Mouse (Mus musculus) stomach, embryonic 16.5 days (tissue): ENCODE data around the gene Ajuba. TPM values are rescaled to one million over a fixed set of nuclear protein-coding genes. Genes with fewer than 3 reads are reported as not detected.

Experiments
- ATAC-seq: fragments of 200-750 bp; cut with Nextera tagmentation; 2 replicates; pipeline ENCODE4 v1.8.0; 2017; ENCODE audit warnings: moderate number of reproducible peaks, moderate TSS enrichment; ENCODE audit not compliant: insufficient read depth, low FRiP score
- H3K27ac ChIP-seq: fragments of 300-500 bp; sonication (generic); 2 replicates; pipeline ENCODE4 v1.5.1; 2014; ENCODE audit warnings: low read length
- H3K27me3 ChIP-seq: fragments of 300-500 bp; sonication (generic); 2 replicates; pipeline ENCODE4 v1.6.1; 2014; ENCODE audit warnings: low read length, control low read depth, mixed read lengths; ENCODE audit not compliant: control insufficient read depth, insufficient read depth
- H3K36me3 ChIP-seq: fragments of 300-500 bp; sonication (generic); 2 replicates; pipeline ENCODE4 v1.6.1; 2014; ENCODE audit warnings: low read length; ENCODE audit not compliant: control insufficient read depth, insufficient read depth
- H3K4me1 ChIP-seq: fragments of 300-500 bp; sonication (generic); 2 replicates; pipeline ENCODE4 v1.6.1; 2014; ENCODE audit warnings: low read length, control low read depth, mixed read lengths; ENCODE audit not compliant: control insufficient read depth, insufficient read depth
- H3K4me2 ChIP-seq: fragments of 300-500 bp; sonication (generic); 2 replicates; pipeline ENCODE4 v1.6.1; 2014; ENCODE audit warnings: low read depth, low read length, mixed read lengths
- H3K4me3 ChIP-seq: fragments of 300-500 bp; sonication (generic); replicated peaks from 2 replicates; pipeline ENCODE4 v1.5.1; 2014; ENCODE audit warnings: mild to moderate bottlenecking, low read length
- H3K9ac ChIP-seq: fragments of 300-500 bp; sonication (generic); 2 replicates; pipeline ENCODE4 v1.6.1; 2014; ENCODE audit warnings: low read length
- H3K9me3 ChIP-seq: fragments of 300-500 bp; sonication (generic); replicated peaks from 2 replicates; pipeline ENCODE4 v1.6.1; 2016; ENCODE audit warnings: low read length, control low read depth; ENCODE audit not compliant: control insufficient read depth
- WGBS: fragments of 180-500 bp; shearing (Covaris S2); extraction: QIAGEN DNeasy Blood & Tissue Kit; methylation state at CpG from one replicate; pipeline ENCODE4 v1.1.7; 2014; 5-methylcytosine and 5-hydroxymethylcytosine counted together
- polyA plus RNA-seq: library from polyadenylated mRNA; unstranded; fragments of >200 nt; fragmentation: Nextera tagmentation; extraction: Ambion mirVana; gene quantifications from 2 replicates; pipeline ENCODE4 v1.2.1, GENCODE M21; 2015

Gene Ajuba
- polyA plus RNA-seq, 1 experiment from 2014 or later = 19.5 TPM

DNA sequence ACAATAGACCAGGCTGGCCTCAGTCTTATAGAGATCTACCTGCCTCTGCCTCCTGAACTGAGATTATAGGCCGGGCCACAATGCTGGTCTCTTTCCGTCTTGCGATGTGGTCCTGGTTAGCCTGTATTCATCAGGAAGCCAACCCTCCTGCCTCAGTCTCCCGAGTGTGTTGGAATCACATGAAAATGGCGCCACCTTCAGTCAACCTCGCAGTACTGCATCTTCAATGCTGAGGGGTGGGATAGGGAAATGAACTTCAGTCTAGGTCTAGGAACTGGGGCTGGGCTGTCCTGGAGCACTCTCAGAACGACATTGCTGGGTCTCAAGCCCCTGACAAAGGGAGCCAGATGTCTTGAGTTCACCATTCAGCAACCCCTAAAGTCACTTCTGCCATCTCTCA is 19.7 kb upstream of the Ajuba start:
- Histone ChIP-seq H3K27me3 (no peaks in the 10 kb centered on the region), H3K9ac (no peak overlapping the region), H3K9me3 (0 out of 2 replicates have a peak, but pooled peaks cover 4% of the 10 kb centered on the region), H3K4me1 (no peaks in the 10 kb centered on the region), H3K36me3 (no peaks in the 10 kb centered on the region; the same call in 1 of the 2 replicates), H3K27ac (no peak overlapping the region), H3K4me2 (no peak overlapping the region), H3K4me3 (no peak overlapping the region)
- ATAC-seq = no peak
- 75% methylated on average over 7 of the region's 7 CpGs for WGBS

GRCm38 (mm10) chr14:54594631-54595414 is 17.5 kb upstream of the Ajuba start:
- no peak for ATAC-seq
- Histone ChIP-seq H3K9me3 (0 out of 2 replicates have a peak, but pooled peaks cover 4% of the 10 kb centered on the region), H3K36me3 (no peaks in the 10 kb centered on the region; the same call in 1 of the 2 replicates), H3K4me2 (no peak overlapping the region), H3K4me1 (no peaks in the 10 kb centered on the region), H3K27ac (no peak overlapping the region), H3K9ac (no peak overlapping the region), H3K27me3 (no peaks in the 10 kb centered on the region), H3K4me3 (no peak overlapping the region)
- WGBS = 69% methylated on average over 28 of the region's 28 CpGs

GRCm38 (mm10) chr14:54594055-54594454 is 16.7 kb upstream of the Ajuba start:
- H3K4me3 ChIP-seq = no peak overlapping the region
- no peaks in the 10 kb centered on the region for H3K4me1 ChIP-seq
- H3K27me3 ChIP-seq = no peaks in the 10 kb centered on the region
- no peak overlapping the region for H3K27ac ChIP-seq
- H3K9me3 ChIP-seq = 0 out of 2 replicates have a peak, but pooled peaks cover 4% of the 10 kb centered on the region
- no peak overlapping the region for H3K4me2 ChIP-seq
- no peaks in the 10 kb centered on the region; the same call in 1 of the 2 replicates for H3K36me3 ChIP-seq
- ATAC-seq = no peak
- WGBS = 90% methylated on average over 3 of the region's 3 CpGs
- H3K9ac ChIP-seq = no peak overlapping the region

DNA sequence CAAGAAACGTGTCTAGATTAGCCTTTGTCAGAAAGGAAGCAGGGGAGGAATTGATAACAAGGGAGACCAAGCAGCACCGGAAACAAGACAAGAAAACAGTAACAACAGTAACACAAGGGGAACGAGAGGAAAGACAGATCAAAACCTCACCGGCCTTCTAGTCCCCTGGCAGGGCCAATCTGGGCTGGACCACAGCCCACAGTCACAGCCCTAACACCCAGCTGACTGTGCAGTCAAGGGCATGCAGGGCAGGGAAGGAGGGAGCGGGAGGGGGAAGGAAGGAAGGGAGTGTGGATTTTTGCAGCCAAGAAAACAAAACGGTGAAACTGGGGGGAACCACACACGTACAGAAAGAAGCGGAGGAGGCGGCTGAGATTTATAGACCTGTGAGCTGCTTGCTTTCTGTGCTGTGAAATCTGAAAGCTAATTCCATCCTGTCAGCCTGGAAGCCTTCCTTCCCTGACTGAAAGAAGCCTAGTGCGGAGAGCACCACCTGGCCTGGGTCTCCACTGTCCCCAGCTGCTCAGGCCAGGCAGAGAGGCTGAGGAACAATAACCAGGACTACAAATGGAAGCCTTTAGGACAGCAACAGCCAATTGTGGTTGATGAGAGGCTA is 15.1 kb upstream of the Ajuba start:
- 0 out of 2 replicates have a peak, but pooled peaks cover 4% of the 10 kb centered on the region for H3K9me3 ChIP-seq
- no peak overlapping the region for H3K9ac ChIP-seq
- no peak overlapping the region for H3K4me2 ChIP-seq
- no peak; the same call in 1 of the 2 replicates for ATAC-seq
- no peaks in the 10 kb centered on the region; the same call in 1 of the 2 replicates for H3K36me3 ChIP-seq
- H3K4me3 ChIP-seq = no peak overlapping the region
- 0 out of 2 replicates have a peak overlapping the region, but pooled peaks have one; percentile 29 for H3K27ac ChIP-seq
- no peaks in the 10 kb centered on the region for H3K27me3 ChIP-seq
- H3K4me1 ChIP-seq = no peaks in the 10 kb centered on the region
- 53% methylated on average over 10 of the region's 10 CpGs for WGBS

GRCm38 (mm10) chr14:54591056-54591455 is 13.7 kb upstream of the Ajuba start:
- Histone ChIP-seq H3K4me1 (no peaks in the 10 kb centered on the region), H3K27ac (no peak overlapping the region), H3K4me3 (no peak overlapping the region), H3K9me3 (0 out of 2 replicates have a peak, but pooled peaks cover 4% of the 10 kb centered on the region), H3K9ac (no peak overlapping the region), H3K27me3 (no peaks in the 10 kb centered on the region), H3K4me2 (no peak overlapping the region), H3K36me3 (no peaks in the 10 kb centered on the region; the same call in 1 of the 2 replicates)
- no peak for ATAC-seq
- WGBS = 92% methylated on average over 16 of the region's 16 CpGs

DNA sequence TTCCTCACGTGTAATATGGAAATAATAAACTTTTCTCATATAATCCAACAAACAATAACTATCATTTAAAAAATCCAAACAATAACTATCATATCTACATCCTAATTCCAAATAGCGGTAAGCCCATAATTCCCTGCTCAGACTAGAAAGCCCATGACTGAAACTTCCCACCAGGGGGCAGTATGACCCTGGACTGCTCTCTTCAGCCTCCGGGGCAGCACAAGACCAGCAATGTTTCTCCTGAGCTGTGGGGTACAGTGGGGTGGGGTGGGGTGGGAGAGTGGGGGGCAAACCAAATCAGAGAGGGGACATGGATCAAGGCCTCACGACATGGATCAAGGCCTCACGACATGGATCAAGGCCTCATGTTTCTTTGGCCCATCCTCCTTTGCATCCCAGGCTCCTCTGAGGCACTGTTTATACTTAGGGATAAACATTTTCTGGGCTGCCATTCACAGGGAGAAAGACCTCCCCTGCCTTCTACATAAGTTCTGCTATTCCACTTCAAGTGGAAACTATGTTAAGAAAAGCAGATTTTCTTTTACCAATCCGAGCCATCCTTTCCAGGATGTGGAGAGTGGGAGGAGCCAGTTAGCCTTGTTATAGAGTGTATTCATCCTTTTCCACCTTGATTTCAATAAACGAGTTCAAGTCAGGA is 6.5 kb upstream of the Ajuba start:
- peak overlapping the region; percentile 22 for H3K4me2 ChIP-seq
- 32% methylated on average over 7 of the region's 7 CpGs for WGBS
- ATAC-seq = peak; percentile 77
- H3K9me3 ChIP-seq = no peaks in the 10 kb centered on the region
- no peaks in the 10 kb centered on the region for H3K4me1 ChIP-seq
- H3K9ac ChIP-seq = peak overlapping the region; percentile 31; the same call in 1 of the 2 replicates
- no peak overlapping the region for H3K4me3 ChIP-seq
- H3K36me3 ChIP-seq = no peaks in the 10 kb centered on the region
- H3K27me3 ChIP-seq = no peaks in the 10 kb centered on the region
- H3K27ac ChIP-seq = peak overlapping the region; percentile 69; the same call in 1 of the 2 replicates

DNA sequence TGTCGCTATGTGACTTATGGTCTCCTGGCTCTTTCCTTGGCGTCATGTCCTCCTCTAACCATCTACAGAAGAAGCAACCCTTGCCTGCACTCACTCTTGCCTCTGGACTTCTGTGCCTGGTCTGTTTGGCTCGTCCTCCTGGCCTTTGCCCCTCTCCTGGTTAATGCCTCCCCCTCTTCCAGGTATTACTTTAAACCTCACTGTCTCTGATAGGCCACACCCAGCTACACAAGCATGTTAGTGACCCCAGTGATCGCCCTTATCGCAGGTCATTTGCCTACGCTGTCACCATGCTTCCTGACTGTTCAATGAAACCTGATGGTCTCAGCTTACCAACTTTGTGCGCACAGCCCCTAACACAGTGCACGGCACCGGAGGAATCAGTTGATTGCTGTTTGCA is 5.2 kb upstream of the Ajuba start:
- no peak overlapping the region for H3K4me3 ChIP-seq
- H3K4me1 ChIP-seq = peaks cover 4% of the 10 kb centered on the region; the same call in 1 of the 2 replicates
- no peaks in the 10 kb centered on the region for H3K9me3 ChIP-seq
- no peak overlapping the region for H3K9ac ChIP-seq
- H3K27ac ChIP-seq = no peak overlapping the region
- H3K4me2 ChIP-seq = no peak overlapping the region
- H3K36me3 ChIP-seq = no peaks in the 10 kb centered on the region
- 79% methylated on average over 9 of the region's 9 CpGs for WGBS
- no peak for ATAC-seq
- H3K27me3 ChIP-seq = no peaks in the 10 kb centered on the region

GRCm38 (mm10) chr14:54579638-54580037 is 2.3 kb upstream of the Ajuba start:
- Histone ChIP-seq H3K4me1 (peaks cover 11% of the 10 kb centered on the region), H3K27ac (no peak overlapping the region), H3K4me2 (no peak overlapping the region), H3K9me3 (no peaks in the 10 kb centered on the region), H3K9ac (no peak overlapping the region), H3K4me3 (no peak overlapping the region), H3K36me3 (no peaks in the 10 kb centered on the region), H3K27me3 (no peaks in the 10 kb centered on the region)
- no peak for ATAC-seq
- WGBS = 71% methylated on average over 7 of the region's 7 CpGs

DNA sequence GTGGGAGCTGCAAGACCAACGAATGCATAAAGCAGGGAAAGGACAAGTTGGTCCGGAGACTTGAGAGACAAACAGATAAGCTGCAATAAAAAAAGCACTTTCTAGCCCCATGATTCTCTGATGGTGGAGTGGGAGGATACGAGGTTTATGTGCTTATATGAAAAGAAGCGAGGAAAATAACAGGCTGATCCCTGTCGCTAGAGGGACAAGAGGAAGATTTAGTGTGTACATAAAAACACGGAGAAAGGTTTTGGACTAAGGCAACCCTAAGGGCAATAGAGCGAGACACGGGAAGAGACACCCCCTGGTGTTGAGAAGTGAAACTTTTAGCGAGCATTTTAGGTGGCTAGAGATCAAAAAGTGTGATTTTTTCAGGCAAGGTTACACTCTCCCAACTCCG is 705 bp upstream of the Ajuba start:
- WGBS = under 1% methylated on average over 10 of the region's 10 CpGs
- Histone ChIP-seq H3K4me1 (peaks cover 27% of the 10 kb centered on the region), H3K4me3 (peak overlapping the region; percentile 88), H3K9ac (peak overlapping the region; percentile 90), H3K27me3 (no peaks in the 10 kb centered on the region), H3K9me3 (no peaks in the 10 kb centered on the region), H3K36me3 (no peaks in the 10 kb centered on the region), H3K27ac (peak overlapping the region; percentile 86), H3K4me2 (peak overlapping the region; percentile 57)
- no peak for ATAC-seq
